ENCODE assay signal across 9 mouse cellular contexts in the genomic region with DNA sequence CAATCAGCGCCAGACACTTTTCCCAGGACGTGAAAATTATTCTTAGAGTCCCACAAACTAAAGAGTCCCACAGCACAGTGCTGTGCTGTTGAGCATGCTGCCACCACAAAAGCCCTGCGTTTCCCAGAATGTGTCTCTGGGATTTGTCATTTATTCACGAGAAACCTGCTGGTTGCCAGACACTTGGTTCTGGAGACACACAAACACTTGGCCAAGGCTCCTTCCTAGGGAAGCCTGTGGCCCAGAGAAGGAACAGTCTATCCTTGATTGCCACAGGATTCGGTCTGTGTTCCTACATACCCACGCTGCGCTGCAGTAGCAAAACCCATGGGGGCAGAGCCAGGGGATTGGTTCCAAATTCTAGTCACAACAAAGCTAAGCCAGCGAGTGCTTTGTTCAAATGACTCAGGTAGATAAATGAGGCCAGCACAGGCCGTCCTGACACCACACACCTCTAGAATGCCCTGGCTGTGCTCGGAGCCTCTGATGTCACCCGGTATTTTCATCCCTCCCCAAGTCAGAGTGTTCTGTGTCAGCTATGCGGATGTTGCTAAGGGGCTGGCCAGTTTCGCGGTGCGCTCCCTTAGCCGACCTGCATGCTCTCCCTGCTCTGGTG.
DNase-seq lines count a peak whose midpoint lies in the region; ATAC-seq lines count a peak whose summit lies in the region.
"Had no signal": no experiment of that assay in that cellular context is flagged by ENCODE, and none has a peak within 500 bp of the region (broad histone marks: within the 10 kb centered on the region; RNA-seq: fewer than 3 reads in every experiment).

No protein-coding gene starts in this region.

- peak; percentile 49 for DNase-seq in gastrocnemius, adult 18-20 months (ENCODE audit: low spot score)
- DNase-seq in gastrocnemius, postnatal 10 days, result no peak
- peak; percentile 14 for DNase-seq in testis, postnatal 14 days (ENCODE audit: low spot score)
- DNase-seq in testis, postnatal 10 days (ENCODE audit: low spot score), result no peak
- peak; percentile 22 for DNase-seq in retina, postnatal 1 day
- DNase-seq in embryo, embryonic 10.5 days (ENCODE audit: low spot score), result no peak

- no peaks in the 10 kb centered on the region for H3K36me3 ChIP-seq in kidney, embryonic 15.5 days
- H3K36me3 ChIP-seq: limb, embryonic 12.5 days had no signal

- no peak overlapping the region for H3K9ac ChIP-seq in kidney, embryonic 15.5 days
- H3K9ac ChIP-seq: limb, embryonic 12.5 days had no signal

- peak overlapping the region; percentile 31 for H3K4me2 ChIP-seq in kidney, embryonic 15.5 days
- H3K4me2 ChIP-seq: limb, embryonic 12.5 days had no signal

- no peak overlapping the region for H3K27ac ChIP-seq in kidney, embryonic 15.5 days
- H3K27ac ChIP-seq: limb, embryonic 12.5 days had no signal

- H3K4me3 ChIP-seq in kidney, embryonic 15.5 days (replicated peaks), result no peak overlapping the region
- H3K4me3 ChIP-seq: limb, embryonic 12.5 days had no signal

- ATAC-seq in kidney, embryonic 15.5 days (replicated peaks; ENCODE audit: low FRiP score), result no peak
- ATAC-seq in CD4-positive, CD25-positive, alpha-beta regulatory T cell, adult 4 months, result no peak

- H3K27me3 ChIP-seq in kidney, embryonic 15.5 days, result no peaks in the 10 kb centered on the region; the same call in 1 of the 2 replicates

- peaks cover 34% of the 10 kb centered on the region for H3K4me1 ChIP-seq in kidney, embryonic 15.5 days

- 62% methylated on average over 16 of the region's 16 CpGs for WGBS in kidney, embryonic 15.5 days

- H3K9me3 ChIP-seq in kidney, embryonic 15.5 days (replicated peaks), result no peaks in the 10 kb centered on the region

Comparison
In these comparisons a context has a peak if more than half of its experiments do, and no peak if none do; other contexts are left out.
1. DNase-seq: peak in gastrocnemius, adult 18-20 months (single experiment), testis, postnatal 14 days (single experiment) and retina, postnatal 1 day (single experiment); none in gastrocnemius, postnatal 10 days (single experiment), testis, postnatal 10 days (single experiment) and embryo, embryonic 10.5 days (single experiment).